Mouse (Mus musculus): ENCODE results near the gene Irs3. TPM values are rescaled to one million over a fixed set of nuclear protein-coding genes. Genes with fewer than 3 reads are reported as not detected.
A peak's percentile ranks its signal among the peaks of the same experiment; 100 is the strongest.

Gene Irs3
- total RNA-seq (2021): under 1 TPM; 0.30 to 0.53 TPM
- long read RNA-seq: 0 reads

DNA sequence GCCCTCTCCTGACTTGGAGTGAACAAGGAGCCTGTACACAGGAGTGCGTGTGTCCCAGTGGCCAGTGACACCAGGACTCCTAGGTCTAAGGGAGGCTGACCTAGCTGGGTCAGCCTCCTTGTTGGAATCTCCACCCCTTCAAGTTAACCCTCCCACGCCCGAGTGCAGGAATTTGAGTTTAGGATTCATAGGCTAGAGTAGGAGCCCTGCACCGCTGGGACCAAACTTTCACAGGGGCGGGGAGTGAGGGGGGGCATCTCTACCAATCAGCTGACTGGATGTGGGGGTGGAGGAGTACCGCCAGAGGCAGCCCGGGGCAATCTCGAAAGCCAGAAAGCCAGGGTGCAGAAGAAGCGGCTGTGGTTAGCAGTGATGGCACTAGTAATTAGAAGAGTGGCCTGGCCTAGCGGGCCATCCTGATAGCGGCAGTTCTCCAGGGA, at the start of gene Irs3:
Gene Irs3, minus strand, starts transcription at position 63 of the 440 bp plus-strand sequence.
- no peak for DNase-seq (ENCODE audit: low spot score in 2 of 2)

DNA sequence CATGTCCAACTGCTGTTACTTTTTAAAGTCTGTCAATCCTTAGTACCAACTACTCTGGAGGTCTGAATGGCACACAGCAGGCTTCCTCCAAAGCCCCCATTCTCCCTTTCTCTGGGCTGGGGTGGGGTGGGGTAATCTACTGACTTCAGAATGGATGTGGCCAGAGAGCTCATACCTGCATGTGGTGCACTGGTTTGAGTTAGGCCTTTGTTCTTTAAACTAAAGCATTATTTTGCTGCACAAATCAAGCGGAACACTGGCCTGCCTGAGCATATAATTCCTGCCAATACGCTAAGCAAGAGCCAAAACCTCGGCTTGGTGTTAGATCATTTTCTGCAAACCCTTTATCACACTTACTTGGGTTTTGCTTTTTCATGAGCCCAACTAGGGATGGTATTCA, 49.3 kb upstream of the Irs3 start:
- DNase-seq (ENCODE audit: low spot score in 2 of 2): no peak

DNA sequence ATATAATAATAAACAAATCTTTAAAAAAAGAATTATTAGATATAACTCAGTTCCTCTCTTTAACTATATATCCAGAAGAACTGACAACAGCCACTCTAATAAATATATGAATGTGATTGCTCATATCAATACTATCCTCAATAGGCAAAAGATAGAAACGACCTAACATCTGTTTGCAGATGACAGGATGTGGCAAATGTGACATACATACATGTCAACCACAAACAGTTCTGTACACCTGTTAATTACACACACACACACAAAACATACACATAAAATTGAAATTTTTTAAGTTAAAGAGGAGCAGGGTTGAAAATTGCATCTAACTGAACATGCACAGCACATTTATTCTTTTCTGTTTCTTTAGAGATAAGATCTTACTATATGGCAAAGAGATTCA, 46.4 kb upstream of the Irs3 start:
- DNase-seq (ENCODE audit: low spot score in 2 of 2): no peak

GRCm38 (mm10) chr5:137690531-137690930, 45.0 kb upstream of the Irs3 start:
- DNase-seq (ENCODE audit: low spot score in 2 of 2): no peak

DNA sequence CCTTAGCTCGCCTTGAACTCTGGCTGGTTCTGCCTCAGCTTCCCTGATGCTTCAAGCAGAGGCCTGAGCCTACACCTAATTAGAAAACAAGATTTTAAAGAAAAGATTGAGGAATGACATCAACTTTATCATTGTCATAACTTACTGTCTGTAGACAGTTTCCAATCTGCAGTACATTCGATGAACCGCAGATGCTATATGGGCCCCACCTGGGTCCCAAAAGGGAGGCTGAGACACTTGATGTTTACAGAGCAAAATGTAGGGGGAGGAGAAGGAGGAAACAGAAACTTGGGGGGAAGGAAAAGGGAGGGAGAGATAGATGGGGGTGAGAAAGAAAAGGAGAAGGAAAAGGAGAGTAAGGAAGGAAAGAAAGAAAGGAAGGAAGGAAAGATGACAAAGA, 44.5 kb upstream of the Irs3 start:
- no peak for DNase-seq (ENCODE audit: low spot score in 2 of 2)

DNA sequence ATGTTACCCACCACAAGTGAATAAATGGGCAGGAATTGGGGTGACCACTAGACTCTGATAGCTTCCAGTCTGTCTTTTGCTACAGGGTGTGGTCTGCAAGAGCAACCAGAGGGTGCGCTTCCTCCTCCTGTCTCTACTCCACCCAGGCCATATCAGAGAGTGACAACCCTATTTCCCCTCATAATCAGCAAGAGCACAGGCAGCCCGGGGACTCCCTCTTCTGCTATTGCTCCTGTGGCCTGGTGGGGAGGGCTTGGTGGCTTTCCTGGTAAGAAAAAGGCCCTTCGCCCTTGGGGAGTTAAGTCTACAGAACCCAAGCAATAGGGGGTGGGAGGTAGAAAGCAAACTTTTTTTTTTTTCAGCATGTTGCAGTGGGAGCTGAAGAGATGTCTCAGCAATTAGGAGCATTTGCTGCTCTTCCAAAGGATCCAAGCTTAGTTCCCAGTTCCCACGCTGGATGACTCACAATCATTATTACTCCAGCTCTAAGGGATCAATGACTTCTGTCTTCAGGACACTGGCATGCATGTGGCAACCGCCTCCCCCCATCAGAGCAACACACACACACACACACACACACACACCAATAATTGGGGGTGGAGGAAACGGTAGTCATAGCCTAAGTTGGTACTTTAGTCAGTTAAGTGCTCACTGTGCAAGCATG, 40.7 kb upstream of the Irs3 start:
- DNase-seq (ENCODE audit: low spot score in 2 of 2): peak in 1 of 2 experiments; percentile 35

DNA sequence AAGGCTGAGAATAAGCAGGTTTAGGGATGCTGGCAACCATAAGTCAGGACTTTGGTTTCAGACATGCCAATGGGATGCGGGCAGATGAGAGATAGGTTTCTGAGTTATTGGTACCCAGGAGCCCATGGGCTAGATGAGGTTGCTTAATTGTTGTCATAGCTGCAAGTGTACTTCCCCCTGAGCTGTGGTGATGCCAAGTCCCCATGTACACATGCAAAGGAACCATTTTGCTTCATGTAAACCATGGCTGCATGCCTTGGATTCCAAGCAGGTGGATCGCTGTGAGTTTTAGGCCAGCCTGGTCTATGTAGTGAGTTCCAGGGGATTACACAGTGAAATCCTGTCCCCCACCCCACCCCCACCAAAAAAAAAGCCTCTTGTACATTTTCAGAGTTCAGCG, 40.1 kb upstream of the Irs3 start:
- no peak for DNase-seq (ENCODE audit: low spot score in 2 of 2)

DNA sequence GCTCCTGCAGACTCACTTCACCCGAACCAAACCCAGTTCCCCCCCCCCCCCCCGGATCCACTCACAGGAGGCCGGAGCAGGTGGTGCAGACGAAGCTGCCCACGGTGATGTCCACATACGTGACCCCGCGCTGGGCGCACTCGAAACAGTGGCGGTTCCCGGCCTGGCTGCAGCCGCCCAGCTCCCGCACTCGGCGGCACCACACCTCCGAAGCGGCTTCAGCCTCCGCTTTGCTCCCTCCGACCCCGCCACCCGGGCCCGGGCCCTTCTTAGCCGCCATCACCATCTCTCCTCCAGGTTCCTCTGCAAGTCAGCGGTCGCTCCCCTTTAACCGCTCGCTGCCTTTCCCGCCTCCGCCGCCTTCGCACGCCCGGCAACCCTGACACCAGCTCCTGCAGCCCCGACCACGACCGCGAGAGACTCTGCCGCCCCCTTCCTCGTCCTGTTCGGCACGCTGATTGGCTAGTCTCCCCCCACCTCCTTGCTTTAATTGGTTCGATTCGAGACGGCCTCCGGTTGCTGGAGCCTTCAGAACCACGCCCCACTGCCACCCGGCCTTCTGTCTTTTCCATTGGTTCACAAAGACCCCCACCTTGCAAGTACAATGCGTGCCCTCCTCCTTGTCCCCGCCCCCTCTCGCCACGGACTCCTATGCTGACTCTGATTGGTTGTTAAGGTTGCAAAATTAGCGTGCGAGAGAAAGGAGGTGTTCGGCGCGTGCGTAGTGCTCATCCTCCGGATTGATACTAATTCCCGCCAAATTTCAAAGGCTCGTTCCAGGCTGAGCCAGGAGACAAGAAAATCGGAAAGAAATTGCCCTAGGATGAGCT, 39.0 kb upstream of the Irs3 start, which contains the start of gene Agfg2:
Gene Agfg2, minus strand, starts transcription at position 433 of the 830 bp plus-strand sequence.
- peak; percentile 99 to 100 for DNase-seq (ENCODE audit: low spot score in 2 of 2)

DNA sequence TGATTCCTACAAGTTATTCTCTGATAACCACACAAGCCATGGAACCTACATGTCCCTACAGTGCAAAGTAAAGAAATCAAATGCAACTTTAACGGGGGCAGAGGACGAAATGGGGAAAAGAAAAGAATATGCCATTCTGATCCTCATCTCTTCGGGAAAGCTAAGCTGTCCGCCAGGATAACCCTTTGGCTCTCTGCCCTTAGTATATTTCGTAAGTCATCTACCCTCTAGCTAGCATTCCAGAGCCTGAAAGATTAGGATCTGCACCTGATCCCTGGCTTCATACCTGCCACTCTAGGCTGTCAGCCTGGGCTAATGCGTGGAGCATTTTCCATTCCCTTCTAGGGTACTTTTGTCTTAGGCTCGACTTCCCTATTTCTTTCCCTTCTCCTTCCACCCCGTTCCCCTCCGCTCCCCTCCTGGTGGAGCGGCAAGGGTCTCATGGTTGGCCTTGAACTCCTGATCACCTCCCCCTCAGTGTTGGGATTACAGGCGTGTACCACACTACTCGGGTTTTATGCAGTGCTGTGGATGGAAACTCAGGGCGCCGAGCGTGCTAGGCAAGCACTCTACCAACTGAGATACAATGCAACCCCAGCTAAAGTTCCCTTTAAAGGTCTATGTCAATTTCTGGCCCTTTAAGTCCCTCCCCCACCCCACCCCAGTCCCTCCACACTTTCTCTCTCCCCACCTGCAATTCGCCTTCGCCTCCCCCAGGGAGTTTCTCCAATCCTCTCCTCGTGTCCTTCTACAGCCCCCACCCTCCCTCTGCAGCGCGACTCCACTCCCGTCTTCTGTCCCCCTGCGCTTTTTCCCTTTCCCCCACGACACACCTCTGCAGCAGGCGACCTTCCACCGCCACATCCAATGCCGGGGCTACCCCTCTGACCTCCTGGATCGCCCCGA, 38.1 kb upstream of the Irs3 start:
- DNase-seq (ENCODE audit: low spot score in 2 of 2): peak in 1 of 2 experiments; percentile 39

DNA sequence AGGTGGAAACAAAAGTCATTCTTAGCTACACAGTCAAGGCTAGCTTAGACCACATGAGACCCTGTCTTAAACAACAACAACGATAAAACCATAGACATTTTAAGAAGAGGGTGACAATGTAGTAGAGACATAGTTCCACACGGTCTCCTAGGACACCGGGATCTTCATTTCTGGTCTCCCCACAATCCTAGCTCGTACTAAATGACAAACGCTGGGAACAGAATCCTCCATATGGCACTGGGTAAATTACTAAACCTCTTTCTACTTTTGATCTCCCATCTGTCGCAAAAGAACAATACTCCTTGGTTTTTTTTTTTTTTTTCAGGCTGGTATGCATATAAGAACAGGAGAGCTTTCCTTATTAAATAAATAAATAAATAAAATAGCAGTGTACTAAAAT, 37.0 kb upstream of the Irs3 start:
- peak in 1 of 2 experiments; percentile 67 for DNase-seq (ENCODE audit: low spot score in 2 of 2)

DNA sequence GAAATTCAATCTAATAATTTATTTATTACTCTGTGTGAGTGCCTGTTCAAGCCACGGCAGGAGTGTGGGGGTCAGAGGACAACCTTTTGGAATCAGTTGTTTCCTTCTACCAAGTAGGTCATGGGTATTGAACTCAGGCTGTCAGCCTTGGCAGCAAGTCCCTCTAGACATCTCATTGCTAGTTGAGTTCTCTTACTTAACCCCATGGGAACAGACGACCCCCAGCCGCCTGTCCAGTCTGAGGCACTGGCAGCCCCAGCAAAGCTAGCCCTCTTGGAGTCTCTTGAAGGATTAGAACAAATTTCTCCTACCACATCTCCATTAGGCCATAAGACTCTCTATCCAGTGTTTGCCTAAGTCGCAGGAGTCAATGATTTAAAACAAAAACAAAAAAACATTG, 34.2 kb upstream of the Irs3 start:
- no peak for DNase-seq (ENCODE audit: low spot score in 2 of 2)

DNA sequence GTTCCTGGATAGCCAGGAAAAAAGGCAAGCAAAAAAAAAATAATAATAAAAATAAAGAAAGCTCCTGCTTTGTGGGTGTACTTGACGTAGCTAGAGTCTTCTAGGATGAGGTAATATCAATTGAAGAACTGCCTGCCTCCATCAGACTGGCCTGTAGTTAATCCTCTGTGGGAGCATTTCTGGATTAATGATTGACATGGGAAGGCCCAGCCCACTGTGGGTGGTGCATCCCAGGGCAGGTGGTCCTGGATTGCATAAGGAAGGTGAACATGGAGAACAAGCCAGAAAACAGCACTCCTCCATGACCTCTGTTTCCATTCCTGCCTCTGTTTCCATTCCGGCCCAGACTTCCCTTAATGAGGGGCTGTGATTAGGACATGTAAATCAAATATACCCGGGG, 33.2 kb upstream of the Irs3 start:
- DNase-seq (ENCODE audit: low spot score in 2 of 2): no peak

GRCm38 (mm10) chr5:137677859-137678258, 32.3 kb upstream of the Irs3 start:
- DNase-seq (ENCODE audit: low spot score in 2 of 2): peak in 1 of 2 experiments; percentile 59

DNA sequence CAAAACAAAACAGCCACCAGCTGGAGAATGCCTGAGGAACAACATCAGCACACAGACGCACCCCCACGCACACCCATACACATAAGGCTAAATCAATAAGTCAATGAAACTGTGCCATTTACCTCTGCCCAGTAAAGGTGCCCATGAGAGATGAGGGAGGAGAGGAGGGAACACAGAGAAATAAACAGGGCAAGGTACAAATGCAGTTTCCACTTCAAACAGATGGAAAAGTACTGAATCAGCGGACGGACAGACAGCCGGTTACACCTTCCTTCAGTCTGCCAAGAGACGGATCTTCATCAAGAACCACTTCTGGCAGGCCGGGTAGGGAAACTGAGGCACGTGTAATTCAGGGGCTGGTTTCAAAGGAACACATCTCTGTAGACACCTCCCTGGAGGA, 29.3 kb upstream of the Irs3 start:
- no peak for DNase-seq (ENCODE audit: low spot score in 2 of 2)

DNA sequence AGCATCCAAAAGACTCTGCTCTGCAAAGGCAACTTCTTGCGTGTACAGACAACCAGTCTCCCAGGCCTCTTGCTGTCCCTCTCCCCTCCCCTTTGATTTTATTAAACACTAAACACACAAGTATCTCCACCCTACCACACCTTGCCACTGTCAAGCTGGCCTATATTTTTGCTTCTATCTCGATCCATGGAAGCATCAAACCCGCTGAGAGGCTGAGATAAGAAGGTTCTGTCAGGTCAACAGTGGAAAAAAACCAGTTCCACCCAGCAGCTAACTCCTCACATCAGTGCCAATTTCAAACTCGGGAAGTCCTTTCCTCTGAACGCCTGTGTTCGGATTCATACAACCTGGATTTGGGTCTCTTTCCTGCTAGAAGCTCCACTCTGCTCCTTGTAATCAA, 27.5 kb upstream of the Irs3 start:
- DNase-seq (ENCODE audit: low spot score in 2 of 2): no peak

DNA sequence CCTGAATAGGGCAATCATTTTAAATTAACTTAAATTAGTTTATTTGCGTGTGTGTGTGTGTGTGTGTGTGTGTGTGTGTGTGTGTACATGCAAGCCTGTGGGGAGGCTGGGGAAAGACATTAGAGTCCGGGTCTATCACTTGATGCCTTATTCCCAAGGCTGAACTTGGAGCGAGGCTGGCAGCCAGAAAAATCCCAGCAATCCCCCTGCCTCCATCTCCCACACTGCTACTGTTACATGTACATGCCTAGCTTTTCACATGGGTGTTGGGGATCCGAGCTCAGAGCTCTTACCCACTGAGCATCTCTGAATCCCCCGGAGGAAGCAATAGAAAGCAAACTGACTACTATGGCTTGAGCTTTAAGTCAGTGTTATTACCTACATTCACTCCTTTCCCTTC, 26.8 kb upstream of the Irs3 start:
- peak in 1 of 2 experiments; percentile 5 for DNase-seq (ENCODE audit: low spot score in 2 of 2)

GRCm38 (mm10) chr5:137671443-137672240, 26.1 kb upstream of the Irs3 start:
- peak in 1 of 2 experiments; percentile 42 for DNase-seq (ENCODE audit: low spot score in 2 of 2)

DNA sequence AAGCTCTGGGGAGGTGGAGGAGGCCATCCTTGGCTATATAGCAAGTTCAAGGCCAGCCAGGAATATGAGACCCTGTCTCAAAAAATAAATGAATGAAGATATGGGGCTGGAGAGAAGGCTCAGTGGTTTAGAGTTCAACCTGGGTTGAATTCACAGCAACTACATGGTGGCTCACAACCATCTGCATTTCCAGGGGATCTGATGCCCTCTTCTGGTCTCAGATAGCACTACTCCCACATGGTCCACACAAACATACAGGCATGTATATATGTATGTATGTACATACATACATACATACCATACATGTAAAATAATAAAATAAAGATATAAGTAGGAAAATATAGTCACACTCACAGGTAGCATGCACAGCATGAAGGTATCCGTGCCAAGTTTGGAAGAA, 24.7 kb upstream of the Irs3 start:
- DNase-seq (ENCODE audit: low spot score in 2 of 2): no peak

DNA sequence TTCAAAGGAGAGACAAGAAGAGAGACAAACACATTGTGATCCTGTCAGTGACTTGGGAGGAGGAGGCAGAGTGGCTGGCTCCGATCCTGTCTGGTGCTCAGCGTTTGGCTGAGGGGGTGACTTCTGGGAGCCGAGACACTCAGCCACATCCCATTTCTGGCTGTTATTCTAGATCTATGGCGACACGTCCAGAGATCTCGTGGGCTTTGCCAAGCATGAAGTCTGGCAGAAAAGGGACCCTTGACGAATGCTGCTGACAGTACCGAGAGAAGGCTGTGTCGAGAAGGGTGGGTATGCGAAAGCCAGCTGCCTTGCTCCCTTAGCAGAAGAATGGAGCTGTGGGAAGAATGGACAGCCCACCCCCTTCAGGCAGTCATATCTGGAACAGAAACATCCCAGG, 23.5 kb upstream of the Irs3 start:
- no peak for DNase-seq (ENCODE audit: low spot score in 2 of 2)

DNA sequence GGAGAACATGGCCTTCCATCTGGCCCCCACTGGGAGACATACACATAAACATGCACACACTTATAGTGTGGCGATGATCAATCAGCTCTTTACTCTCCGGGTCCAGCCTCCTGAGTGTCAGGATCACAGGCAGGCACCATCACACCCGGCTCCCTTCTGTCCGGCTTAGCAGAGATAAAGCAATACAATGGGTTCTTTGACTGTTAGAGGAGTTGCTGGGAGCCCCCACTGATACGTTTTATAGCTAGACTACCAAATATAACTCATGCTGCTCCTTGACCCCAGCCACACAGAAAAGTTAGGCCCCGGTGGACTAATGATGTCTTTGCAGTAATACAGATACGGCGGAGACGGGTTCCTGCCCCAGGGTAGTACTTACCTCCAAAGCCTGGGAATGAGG, 17.5 kb upstream of the Irs3 start:
- no peak for DNase-seq (ENCODE audit: low spot score in 2 of 2)
